Mouse (Mus musculus) hematopoietic stem cell, adult 5-6 weeks (primary cell): ENCODE measurements at regions not wholly inside any gene's neighbourhood (a gene's known extent, or its start where the extent isn't known, plus 50 kb on each side); places are given as distances from the start of the nearest gene placed in this dataset.
"Not testable (repeated sequence)": the region's sequence is repeated elsewhere in the genome, so short reads cannot be mapped to it uniquely, and the experiment has no call there.

Experiments
- ATAC-seq, 2 experiments: fragments of 125-278 bp in 1 of 2; replicated peaks in 1 of 2; 2 replicates each; pipeline ENCODE4 v1.8.0; 2016 to 2017; ENCODE audit warnings: inconsistent platforms in 2 of 2, mild to moderate bottlenecking in 2 of 2, moderate number of reproducible peaks in 2 of 2, low read depth in 1 of 2, moderate TSS enrichment in 1 of 2; ENCODE audit not compliant: low FRiP score in 2 of 2, poor library complexity in 2 of 2, severe bottlenecking in 2 of 2, insufficient read depth in 1 of 2, low TSS enrichment in 1 of 2

GRCm38 (mm10) chr15:90882349-90882748 lies 167.4 kb downstream of the Kif21a start:
- peak in 1 of 2 experiments; percentile 64; a peak in 1 of 4 replicates for ATAC-seq

- ATAC-seq, result no peak
Measured at GRCm38 (mm10) chr15:90869452-90869851, 180.3 kb downstream of the Kif21a start.

- ATAC-seq, result not testable (repeated sequence)
Measured at GRCm38 (mm10) chr15:90853763-90854162, 174.5 kb upstream of the Cpne8 start.

- no peak for ATAC-seq
Measured at GRCm38 (mm10) chr15:90851991-90852390, 172.8 kb upstream of the Cpne8 start.

GRCm38 (mm10) chr15:90841471-90841870 lies 162.2 kb upstream of the Cpne8 start:
- ATAC-seq, result no peak; a peak in 1 of 4 replicates

- ATAC-seq, result no peak
Measured at GRCm38 (mm10) chr15:90835586-90835985, 156.4 kb upstream of the Cpne8 start.

GRCm38 (mm10) chr15:90827816-90828215 lies 148.6 kb upstream of the Cpne8 start:
- ATAC-seq, result no peak

GRCm38 (mm10) chr15:90822306-90822705 lies 143.1 kb upstream of the Cpne8 start:
- ATAC-seq, result no peak

GRCm38 (mm10) chr15:90819949-90820655 lies 140.9 kb upstream of the Cpne8 start:
- no peak for ATAC-seq

- no peak for ATAC-seq
Measured at GRCm38 (mm10) chr15:90818161-90818560, 138.9 kb upstream of the Cpne8 start.

GRCm38 (mm10) chr15:90813907-90814306 lies 134.7 kb upstream of the Cpne8 start:
- ATAC-seq, result no peak

- no peak for ATAC-seq
Measured at GRCm38 (mm10) chr15:90810341-90810740, 131.1 kb upstream of the Cpne8 start.

GRCm38 (mm10) chr15:90808236-90808635 lies 129.0 kb upstream of the Cpne8 start:
- ATAC-seq, result no peak

GRCm38 (mm10) chr15:90798056-90798455 lies 118.8 kb upstream of the Cpne8 start:
- ATAC-seq, result no peak

- no peak for ATAC-seq
Measured at GRCm38 (mm10) chr15:90789941-90790340, 110.7 kb upstream of the Cpne8 start.

GRCm38 (mm10) chr15:90784741-90785140 lies 105.5 kb upstream of the Cpne8 start:
- no peak for ATAC-seq

GRCm38 (mm10) chr15:90767521-90767920 lies 88.3 kb upstream of the Cpne8 start:
- no peak for ATAC-seq

- ATAC-seq, result not testable (repeated sequence)
Measured at GRCm38 (mm10) chr15:90764501-90764900, 85.3 kb upstream of the Cpne8 start.

- no peak for ATAC-seq
Measured at GRCm38 (mm10) chr15:90733891-90734290, 54.7 kb upstream of the Cpne8 start.
